Mouse (Mus musculus) limb, embryonic 14.5 days (tissue): ENCODE data around the gene Nckipsd. TPM values are rescaled to one million over a fixed set of nuclear protein-coding genes. Genes with fewer than 3 reads are reported as not detected.

Experiments used
- ATAC-seq: fragments of 200-750 bp; cut with Nextera tagmentation; 2 replicates; pipeline ENCODE4 v1.8.0; 2017; ENCODE audit warnings: low read depth, moderate number of reproducible peaks, moderate TSS enrichment; ENCODE audit not compliant: low FRiP score
- DNase-seq: peaks from one replicate; pipeline ENCODE4 v3.0.0-alpha.2; 2015; ENCODE audit warnings: low spot score
- H3K27ac ChIP-seq: fragments of 300-500 bp; sonication (generic); replicated peaks from 2 replicates; pipeline ENCODE4 v1.5.1; 2014; ENCODE audit warnings: low read depth, mild to moderate bottlenecking, low read length, moderate library complexity, mixed read lengths
- H3K27me3 ChIP-seq: fragments of 300-500 bp; sonication (generic); 2 replicates; pipeline ENCODE4 v1.6.1; 2014; ENCODE audit warnings: low read length, mixed read lengths; ENCODE audit not compliant: control insufficient read depth, insufficient read depth
- H3K36me3 ChIP-seq: fragments of 300-500 bp; sonication (generic); 2 replicates; pipeline ENCODE4 v1.6.1; 2014; ENCODE audit warnings: mild to moderate bottlenecking, low read length, moderate library complexity, mixed read lengths; ENCODE audit not compliant: control insufficient read depth, insufficient read depth
- H3K4me1 ChIP-seq: fragments of 300-500 bp; sonication (generic); 2 replicates; pipeline ENCODE4 v1.6.1; 2014; ENCODE audit warnings: antibody characterized with exemption, low read length, mixed read lengths; ENCODE audit not compliant: control insufficient read depth, insufficient read depth
- H3K4me2 ChIP-seq: fragments of 300-500 bp; sonication (generic); replicated peaks from 2 replicates; pipeline ENCODE4 v1.6.1; 2014; ENCODE audit warnings: low read depth, mild to moderate bottlenecking, low read length, moderate library complexity; ENCODE audit not compliant: severe bottlenecking
- H3K4me3 ChIP-seq: fragments of 300-500 bp; sonication (generic); replicated peaks from 2 replicates; pipeline ENCODE4 v1.5.1; 2014; ENCODE audit warnings: low read length
- H3K9ac ChIP-seq: fragments of 300-500 bp; sonication (generic); 2 replicates; pipeline ENCODE4 v1.6.1; 2014; ENCODE audit warnings: mild to moderate bottlenecking, low read depth, low read length, moderate library complexity; ENCODE audit not compliant: severe bottlenecking
- H3K9me3 ChIP-seq: fragments of 300-500 bp; sonication (generic); 2 replicates; pipeline ENCODE4 v1.6.1; 2016; ENCODE audit warnings: low read length; ENCODE audit not compliant: control insufficient read depth
- POLR2A ChIP-seq: fragments of 200-500 bp; IDR thresholded peaks from 2 replicates; pipeline ENCODE4 v1.8.0; 2012; ENCODE audit warnings: inconsistent platforms, mild to moderate bottlenecking, moderate library complexity, borderline replicate concordance; ENCODE audit not compliant: insufficient read depth, insufficient read length; ENCODE audit errors: extremely low read depth
- WGBS: fragments of 180-500 bp; shearing (Covaris S2); extraction: QIAGEN DNeasy Blood & Tissue Kit; methylation state at CpG from one replicate; pipeline ENCODE4 v1.1.7; 2014; 5-methylcytosine and 5-hydroxymethylcytosine counted together
- polyA plus RNA-seq, 2 experiments: library from polyadenylated mRNA; depleted of rRNA in 1 of 2; stranded (reverse) in 1 of 2; unstranded in 1 of 2; fragments of >200 nt; fragmentation: Nextera tagmentation in 1 of 2; extraction: Ambion mirVana in 1 of 2; gene quantifications; 2 replicates each; pipeline versions ENCODE4 v1.2.1 to v1.2.3; 2012 to 2014

The Nckipsd gene
- polyA plus RNA-seq, 2 experiments = 17.2 to 24.0 TPM

DNA sequence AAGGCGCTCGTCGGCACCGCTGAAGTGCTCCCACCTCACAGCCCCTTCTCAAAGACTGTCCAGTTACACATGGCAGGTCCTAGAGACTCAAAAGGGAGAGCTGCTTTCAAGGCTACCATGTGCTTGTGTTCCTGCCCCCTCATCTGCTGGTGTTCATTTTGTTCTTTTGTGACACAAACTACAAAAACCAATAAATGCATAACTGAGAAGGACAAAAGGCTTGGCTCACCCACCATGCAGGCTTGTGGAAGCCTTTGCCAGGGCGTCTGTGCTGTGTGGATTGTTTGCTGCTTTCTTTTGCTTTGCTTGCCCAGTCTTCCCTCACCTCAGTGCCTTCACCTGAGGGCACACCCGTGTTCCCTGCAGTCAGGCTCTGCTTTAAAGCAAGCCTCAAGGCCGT, 10.7 kb upstream of the Nckipsd start:
- peaks cover 63% of the 10 kb centered on the region for H3K36me3 ChIP-seq

GRCm38 (mm10) chr9:108798508-108799075, 9.6 kb upstream of the Nckipsd start:
- Histone ChIP-seq H3K9ac (no peak overlapping the region), H3K27ac (no peak overlapping the region)
- no peak for TF ChIP-seq POLR2A

More for the DNA sequence above, 10.7 kb upstream of the Nckipsd start:
- no peak overlapping the region for H3K4me3 ChIP-seq
- H3K4me2 ChIP-seq = no peak overlapping the region
- 97% methylated on average over 7 of the region's 7 CpGs for WGBS
- H3K27me3 ChIP-seq = no peaks in the 10 kb centered on the region
- TF ChIP-seq POLR2A = no peak
- no peak overlapping the region for H3K27ac ChIP-seq
- H3K9me3 ChIP-seq = no peaks in the 10 kb centered on the region
- peaks cover 22% of the 10 kb centered on the region for H3K4me1 ChIP-seq
- no peak for DNase-seq
- no peak for ATAC-seq
- H3K9ac ChIP-seq = no peak overlapping the region

GRCm38 (mm10) chr9:108799564-108799963, 8.6 kb upstream of the Nckipsd start:
- peaks cover 84% of the 10 kb centered on the region for H3K36me3 ChIP-seq
- TF ChIP-seq POLR2A = no peak
- H3K27ac ChIP-seq = no peak overlapping the region
- H3K9ac ChIP-seq = no peak overlapping the region
- H3K27me3 ChIP-seq = no peaks in the 10 kb centered on the region
- WGBS = 83% methylated on average over 3 of the region's 3 CpGs
- H3K4me2 ChIP-seq = no peak overlapping the region
- no peaks in the 10 kb centered on the region for H3K9me3 ChIP-seq
- peaks cover 5% of the 10 kb centered on the region; the same call in 1 of the 2 replicates for H3K4me1 ChIP-seq
- DNase-seq (no peak), ATAC-seq (no peak)
- no peak overlapping the region for H3K4me3 ChIP-seq

More at GRCm38 (mm10) chr9:108798508-108799075, 9.6 kb upstream of the Nckipsd start:
- Histone ChIP-seq H3K9me3 (no peaks in the 10 kb centered on the region), H3K36me3 (peaks cover 74% of the 10 kb centered on the region), H3K4me2 (no peak overlapping the region), H3K4me3 (no peak overlapping the region), H3K4me1 (peaks cover 13% of the 10 kb centered on the region; the same call in 1 of the 2 replicates), H3K27me3 (no peaks in the 10 kb centered on the region)
- 62% methylated on average over 5 of the region's 5 CpGs for whole genome bisulfite sequencing
- DNase-seq (no peak), ATAC-seq (no peak)

- Histone ChIP-seq H3K9me3 (no peaks in the 10 kb centered on the region), H3K9ac (no peak overlapping the region), H3K4me2 (no peak overlapping the region), H3K27ac (no peak overlapping the region), H3K27me3 (no peaks in the 10 kb centered on the region), H3K4me1 (no peaks in the 10 kb centered on the region; the same call in 1 of the 2 replicates), H3K36me3 (peaks cover 70% of the 10 kb centered on the region), H3K4me3 (no peak overlapping the region)
- TF ChIP-seq POLR2A = no peak
- ATAC-seq (no peak), DNase-seq (no peak)
- 89% methylated on average over 8 of the region's 8 CpGs for WGBS
These were observed 2.4 kb upstream of the Nckipsd start for GRCm38 (mm10) chr9:108805768-108806167.

- no peak for TF ChIP-seq POLR2A
- Histone ChIP-seq H3K27ac (no peak overlapping the region), H3K27me3 (no peaks in the 10 kb centered on the region), H3K9me3 (no peaks in the 10 kb centered on the region), H3K4me3 (no peak overlapping the region), H3K4me2 (no peak overlapping the region), H3K4me1 (no peaks in the 10 kb centered on the region; the same call in 1 of the 2 replicates), H3K36me3 (peaks cover 70% of the 10 kb centered on the region), H3K9ac (no peak overlapping the region)
- DNase-seq (no peak), ATAC-seq (no peak)
These were observed 1.8 kb upstream of the Nckipsd start for GRCm38 (mm10) chr9:108806379-108806778.
